Mouse (Mus musculus): ENCODE measurements around the gene Slfn2.

DNA sequence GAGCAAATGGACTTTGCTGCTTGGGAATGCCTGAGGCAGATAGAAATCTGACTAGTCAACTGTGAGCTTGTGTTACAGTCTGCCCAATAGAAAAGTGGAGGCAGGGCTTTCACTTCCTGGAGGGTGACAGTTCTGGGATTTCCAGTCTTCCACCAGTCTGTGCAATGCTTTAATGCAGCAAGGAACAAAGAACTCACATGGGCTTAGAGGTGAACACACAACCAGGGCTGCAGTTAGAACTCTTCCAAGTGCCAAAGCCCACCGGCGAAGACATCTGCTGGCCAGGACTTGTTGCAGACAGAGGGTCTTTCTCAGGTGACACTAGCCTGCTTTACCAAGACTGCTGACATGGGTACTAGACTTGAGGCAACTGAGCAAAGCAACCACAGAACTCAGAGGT is at the start of gene Slfn2:
- no peak for TF ChIP-seq SRF (IDR thresholded peaks at IDR 0.05; ENCODE audit: control insufficient read depth, insufficient read length, low read depth)
- TF ChIP-seq POLR2AphosphoS2 (IDR thresholded peaks at IDR 0.05; ENCODE audit: insufficient read length, low read depth) = no peak
- TF ChIP-seq MAX (IDR thresholded peaks at IDR 0.05; ENCODE audit: low read depth) = no peak

Measured in myocyte (in vitro differentiated cells).